Mouse (Mus musculus) gastrocnemius, postnatal 4 days (tissue): ENCODE measurements around the gene Abhd14a. TPM values are rescaled to one million over a fixed set of nuclear protein-coding genes. Genes with fewer than 3 reads are reported as not detected.

ENCODE experiments used
- DNase-seq, 2 experiments: peaks; one replicate each; pipeline ENCODE4 v3.0.0; 2021 to 2022; ENCODE audit warnings: low spot score in 2 of 2, mixed read lengths in 2 of 2
- total RNA-seq, 2 experiments: library from RNA; stranded (reverse); gene quantifications; 2 replicates each; pipeline ENCODE4 v1.2.3; 2021

Abhd14a gene
- total RNA-seq, 2 experiments from 2014 or later: 18.5 to 19.1 TPM

DNA sequence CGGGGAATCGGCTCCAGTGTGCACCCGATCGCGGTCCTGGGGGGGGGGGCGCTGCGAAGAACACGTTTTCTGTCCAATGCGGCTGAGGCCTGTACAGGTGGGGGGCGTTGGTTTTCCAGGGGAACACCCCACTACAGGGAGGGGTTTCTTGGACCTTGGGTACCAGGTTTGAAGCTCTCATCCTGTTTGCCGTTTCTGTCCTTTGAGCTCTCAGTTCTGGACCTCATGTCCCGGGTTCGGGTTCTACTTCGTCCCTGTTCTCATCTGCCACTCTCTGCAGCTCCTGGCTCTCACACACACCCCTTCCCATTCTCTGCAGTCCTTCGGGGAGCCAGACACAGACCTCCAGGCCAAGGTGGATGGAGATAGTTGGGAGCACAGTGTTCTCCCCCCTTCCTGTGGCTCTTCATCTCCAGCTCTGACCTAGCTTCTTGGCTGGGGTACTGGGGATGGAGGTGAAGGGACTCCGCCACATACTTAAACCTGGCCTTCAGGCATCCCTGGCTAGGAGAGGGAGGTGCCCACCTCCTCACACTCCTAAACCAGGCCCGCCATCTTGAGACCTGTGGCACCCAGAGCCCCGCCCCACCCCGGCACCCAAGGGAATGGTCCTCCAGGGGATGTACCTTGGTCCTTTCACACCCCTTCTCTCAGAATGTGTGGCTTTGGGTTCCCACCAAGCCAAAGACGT, 6.7 kb upstream of the Abhd14a start:
- DNase-seq: no peak

DNA sequence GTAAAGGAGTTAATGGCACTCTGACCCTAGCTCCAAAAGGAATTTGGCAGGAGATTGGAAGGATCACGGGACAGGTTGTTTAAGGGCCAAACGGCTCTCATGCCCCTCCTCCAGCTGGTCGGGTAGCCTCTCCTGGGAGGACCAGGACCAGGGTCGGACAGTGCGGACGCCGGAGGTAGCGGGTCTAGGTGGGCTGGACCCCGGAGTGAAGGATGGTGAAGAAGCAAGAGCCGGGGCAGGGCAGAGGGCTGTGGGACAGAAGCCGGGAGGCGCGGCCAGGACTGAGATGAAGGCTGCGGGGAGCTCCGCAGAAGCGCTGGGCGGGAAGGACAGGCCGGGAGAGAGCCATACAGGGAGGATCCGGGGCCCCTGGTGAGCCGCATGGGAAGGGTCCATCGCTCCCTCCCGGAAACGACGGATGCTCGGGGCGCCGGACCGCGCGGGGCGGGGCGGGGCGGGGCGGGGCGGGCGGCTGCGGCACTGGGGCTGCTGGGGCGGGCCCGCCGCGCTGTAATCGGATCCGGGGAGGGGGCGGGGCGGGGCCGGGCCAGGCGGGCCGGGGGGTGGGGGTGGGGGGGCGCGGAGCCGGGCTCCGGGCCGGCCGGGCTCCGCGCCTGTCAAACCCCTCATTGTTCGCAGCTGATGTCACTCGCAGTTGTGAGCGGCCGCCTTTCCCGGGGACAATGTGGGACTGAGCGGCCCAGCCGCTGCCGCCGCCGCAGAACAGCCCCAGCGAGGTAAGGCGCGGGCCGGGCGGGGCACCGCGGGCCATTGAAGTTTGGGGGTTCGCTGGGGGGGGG, 6.0 kb upstream of the Abhd14a start, which contains the start of gene Pcbp4:
Pcbp4 (plus strand) TSS at position 21 of the 800 bp plus-strand sequence.
- DNase-seq: peak in 1 of 2 experiments; percentile 73

DNA sequence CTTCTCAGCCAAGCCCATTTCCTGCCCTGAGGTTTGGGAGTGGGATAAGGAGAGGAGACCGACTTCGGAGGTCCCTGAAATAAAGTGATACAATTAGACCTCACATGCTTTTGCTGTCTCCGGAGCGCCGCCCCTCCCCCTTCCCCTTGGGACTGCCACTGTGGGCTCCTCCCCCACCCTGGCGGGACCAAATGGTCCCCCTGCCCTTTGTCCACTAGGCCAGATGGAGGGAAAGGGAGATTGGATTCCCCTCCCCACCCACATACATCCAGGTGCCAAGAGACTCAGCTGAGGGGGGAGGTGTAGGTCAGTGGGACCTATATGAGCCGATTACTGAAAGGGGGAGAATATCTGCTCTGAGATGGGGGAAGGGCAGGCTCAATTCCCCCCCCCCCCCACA, 5.3 kb upstream of the Abhd14a start:
- no peak for DNase-seq

DNA sequence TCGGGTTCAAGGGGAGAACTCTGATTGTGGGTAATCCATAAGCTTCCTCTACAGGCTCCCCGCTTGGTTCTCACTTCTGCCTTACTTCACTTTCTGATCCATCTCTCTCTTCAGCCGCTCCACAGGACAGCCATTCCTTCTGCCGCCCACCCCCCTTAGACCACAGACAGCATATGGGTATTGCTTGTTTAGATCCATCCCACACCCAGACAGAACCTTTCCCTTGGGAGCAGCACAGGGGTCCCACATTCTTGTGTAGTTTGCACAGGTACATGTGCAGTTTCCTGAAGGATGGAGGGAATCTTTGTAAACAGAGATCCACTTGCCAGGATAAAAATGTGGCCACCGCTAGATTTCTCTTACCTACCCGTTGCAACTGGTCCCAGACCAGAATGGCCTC, 4.9 kb upstream of the Abhd14a start:
- DNase-seq: no peak

DNA sequence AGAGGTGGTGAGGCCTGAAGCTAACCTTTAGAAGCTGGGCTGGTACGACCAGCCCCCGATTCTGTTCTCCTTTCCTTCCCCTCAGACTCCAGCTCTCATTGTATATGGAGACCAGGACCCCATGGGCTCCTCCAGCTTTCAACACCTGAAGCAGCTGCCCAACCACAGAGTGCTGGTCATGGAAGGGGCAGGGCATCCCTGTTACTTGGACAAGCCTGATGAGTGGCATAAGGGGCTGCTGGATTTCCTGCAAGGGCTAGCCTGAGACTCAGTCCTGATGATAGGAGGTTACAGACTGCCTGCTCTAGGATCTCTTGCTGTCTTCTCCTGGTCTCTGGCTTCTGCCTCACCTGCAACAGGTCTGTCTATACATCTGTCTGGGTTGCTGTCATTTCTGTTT, 4.4 kb upstream of the Abhd14a start:
- no peak for DNase-seq

DNA sequence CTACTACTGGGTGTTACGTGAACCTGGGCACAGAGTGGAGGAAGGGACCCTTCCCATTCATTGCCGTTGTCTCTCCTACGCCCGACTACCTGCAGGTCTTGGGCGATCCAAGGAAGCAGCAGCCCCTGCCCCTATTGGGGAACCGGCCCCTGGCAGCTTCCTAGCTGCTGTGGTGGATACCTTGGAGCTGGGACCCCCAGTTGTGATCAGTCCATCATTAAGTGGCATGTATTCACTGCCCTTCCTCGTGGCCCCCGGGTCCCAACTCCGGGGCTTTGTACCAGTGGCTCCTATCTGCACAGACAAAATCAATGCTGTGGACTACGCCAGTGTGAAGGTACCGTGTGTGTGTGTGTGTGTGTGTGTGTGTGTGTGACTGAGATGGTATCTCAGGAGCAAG, 3.8 kb upstream of the Abhd14a start:
- DNase-seq: no peak

DNA sequence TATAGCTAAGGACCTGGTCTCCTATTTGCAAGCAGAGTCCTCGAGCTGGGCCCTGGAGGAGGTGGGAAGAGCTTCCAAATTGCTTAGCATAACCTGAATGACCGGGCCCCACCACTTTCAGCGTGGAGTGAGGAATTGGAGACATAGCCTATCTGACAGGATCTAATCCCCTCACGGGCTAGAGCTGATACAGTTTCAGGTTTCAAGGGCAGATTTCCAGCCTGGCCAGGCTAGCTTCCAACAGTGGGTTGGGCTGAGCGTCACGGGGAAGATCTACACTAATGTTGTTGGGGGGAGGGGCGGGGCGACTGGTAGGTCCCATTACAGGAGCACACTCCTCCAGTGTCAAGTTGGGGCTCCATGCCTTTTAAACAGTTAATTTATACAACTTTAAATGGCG, 3.2 kb upstream of the Abhd14a start:
- DNase-seq: peak in 1 of 2 experiments; percentile 70

DNA sequence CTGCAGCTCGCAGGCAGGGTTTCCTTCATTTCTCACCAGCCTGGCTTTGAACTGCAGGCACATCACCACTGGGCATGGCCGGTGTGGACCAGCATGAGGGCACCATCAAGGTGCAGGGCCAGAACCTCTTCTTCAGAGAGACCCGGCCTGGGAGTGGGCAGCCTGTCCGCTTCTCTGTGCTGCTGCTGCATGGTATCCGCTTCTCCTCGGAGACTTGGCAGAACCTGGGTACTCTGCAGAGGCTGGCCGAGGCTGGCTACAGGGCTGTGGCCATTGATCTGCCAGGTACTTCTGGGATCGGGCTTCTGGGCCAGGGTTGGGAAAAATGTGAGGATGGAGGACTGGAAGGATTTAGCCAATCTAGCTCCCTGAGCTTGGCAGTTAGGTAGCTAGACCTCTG, 2.5 kb upstream of the Abhd14a start:
- peak in 1 of 2 experiments; percentile 19 for DNase-seq

DNA sequence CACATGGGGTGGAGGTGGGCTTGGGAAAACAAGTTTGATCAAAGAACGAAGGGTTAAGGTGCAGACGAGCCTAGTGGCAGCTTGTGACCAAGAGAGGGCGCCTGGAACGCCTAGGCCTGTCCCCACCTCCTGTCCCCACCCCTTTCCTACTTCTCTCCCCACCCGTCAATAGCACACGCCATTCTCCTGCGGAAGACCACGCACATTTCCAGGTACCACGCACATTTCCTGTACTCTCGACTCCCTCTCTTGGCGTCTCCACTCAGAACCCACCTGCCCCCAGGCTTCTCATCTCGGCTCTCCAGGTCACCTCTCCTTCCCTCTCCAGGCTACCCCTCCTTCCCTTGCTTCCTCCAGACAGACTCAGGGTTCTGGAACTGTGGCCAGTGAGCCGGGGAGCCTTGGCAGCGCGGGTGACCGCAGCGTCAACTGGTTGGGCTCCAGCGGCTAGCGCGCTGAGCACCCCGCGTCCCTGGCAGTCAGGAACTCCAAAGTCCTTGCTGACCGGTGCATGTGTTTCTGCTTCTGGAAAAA, 1.1 kb upstream of the Abhd14a start:
- peak; percentile 54 to 77 for DNase-seq

DNA sequence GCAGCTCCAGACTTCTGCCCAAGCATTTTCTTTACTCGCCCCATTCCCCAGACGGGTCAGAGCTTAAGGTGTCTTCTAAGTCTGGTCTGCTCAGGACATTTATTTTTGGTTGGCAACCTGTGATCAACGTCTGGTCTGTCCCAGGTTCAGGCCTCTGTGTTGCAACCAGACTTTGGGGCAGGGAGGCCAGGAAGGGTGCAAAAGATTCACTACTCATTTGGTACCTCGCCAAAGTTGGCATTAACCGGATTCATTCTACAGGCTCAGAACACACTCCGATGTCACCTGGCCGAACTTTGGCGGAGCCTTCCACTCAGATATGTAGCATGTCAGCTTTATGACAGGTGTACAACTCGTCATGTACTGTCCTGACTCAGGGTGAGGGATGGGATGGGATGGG, 473 bp upstream of the Abhd14a start:
- DNase-seq: peak in 1 of 2 experiments; percentile 25

DNA sequence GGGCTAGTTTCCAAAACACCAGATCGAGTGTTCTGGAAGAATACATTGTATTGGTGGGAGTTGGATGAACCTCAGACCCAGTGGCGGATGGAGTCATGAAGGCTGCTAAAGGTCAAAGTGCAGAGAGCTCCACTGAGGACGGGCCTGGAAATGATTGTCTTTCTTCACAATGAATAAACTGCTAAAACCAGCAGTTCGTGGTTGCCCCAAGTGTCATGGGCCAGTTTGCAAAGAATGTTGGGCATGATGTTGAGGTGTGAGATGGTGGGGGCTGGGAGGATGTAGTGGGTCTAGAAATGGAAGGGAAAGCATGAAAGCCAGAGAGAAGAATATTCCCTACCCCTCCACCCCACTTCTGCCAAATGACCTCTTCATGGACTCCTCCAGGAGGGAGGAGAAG, 2.6 kb downstream of the Abhd14a start:
- DNase-seq: no peak

DNA sequence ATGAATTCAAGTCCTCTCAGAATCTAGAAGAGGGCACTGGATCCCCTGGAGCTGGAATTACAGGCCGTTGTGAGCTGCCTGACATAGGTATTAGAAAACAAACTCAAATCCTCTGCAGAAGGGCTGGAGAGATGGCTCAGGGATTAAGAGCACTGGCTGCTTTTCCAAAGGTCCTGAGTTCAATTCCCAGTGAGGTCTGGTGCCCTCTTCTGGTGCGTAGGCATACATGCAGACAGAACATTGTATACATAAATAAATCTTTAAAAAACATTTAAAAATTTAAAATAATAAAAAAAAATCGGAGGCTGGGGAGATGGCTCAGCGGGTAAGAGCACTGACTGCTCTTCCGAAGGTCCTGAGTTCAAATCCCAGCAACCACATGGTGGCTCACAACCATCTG, 4.8 kb downstream of the Abhd14a start:
- no peak for DNase-seq

DNA sequence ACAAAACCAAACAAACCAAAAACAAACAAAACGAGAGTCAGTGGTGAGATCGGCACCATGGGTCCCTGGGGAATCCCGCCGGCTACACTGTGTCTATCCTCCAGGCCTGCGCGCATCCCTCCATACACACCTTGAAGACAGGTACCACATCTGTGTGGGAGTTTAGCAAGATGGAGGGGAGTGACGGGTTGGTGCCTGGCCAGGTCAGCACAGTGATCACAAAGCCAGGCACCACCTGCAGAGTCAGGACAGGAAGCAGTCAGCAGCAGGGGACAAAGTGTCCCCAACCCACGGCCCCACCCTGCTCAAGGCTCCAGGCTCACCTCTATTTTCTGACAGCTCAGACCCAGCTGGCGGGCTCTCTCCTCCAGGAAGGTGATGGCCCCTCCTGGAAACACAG, 10.9 kb downstream of the Abhd14a start:
- no peak for DNase-seq

DNA sequence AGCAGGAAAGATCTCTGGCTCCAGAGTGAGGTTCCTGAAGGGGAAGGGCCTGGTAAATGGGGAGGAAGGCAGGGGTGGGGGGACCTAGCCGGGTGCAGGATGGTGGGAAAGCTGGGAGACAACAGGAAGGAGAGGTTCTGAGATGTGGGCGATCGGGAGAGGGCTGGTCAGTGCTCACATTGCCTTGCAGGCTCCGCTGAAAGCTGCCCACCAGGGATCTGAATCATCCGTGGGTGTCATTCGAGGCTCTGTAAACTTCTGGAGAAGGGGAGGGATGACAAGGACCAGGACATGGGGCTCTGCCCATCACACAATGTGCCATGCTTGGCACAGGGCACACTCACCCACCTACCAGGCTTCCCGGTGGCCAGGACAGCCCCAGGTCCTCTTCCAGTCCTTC, 14.1 kb downstream of the Abhd14a start:
- DNase-seq: no peak

DNA sequence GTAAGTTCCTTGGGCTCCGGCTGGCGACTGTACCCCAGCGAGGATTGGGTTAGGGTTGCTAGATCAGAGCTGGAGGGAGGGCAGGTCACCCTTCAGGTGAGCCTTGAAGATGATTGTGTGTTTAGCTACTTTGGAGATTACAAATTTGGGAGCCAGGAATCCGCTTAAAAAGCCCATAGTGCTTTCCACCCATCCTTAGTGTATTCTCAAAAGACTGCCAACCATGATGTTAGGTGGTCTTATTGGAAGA, 17.5 kb downstream of the Abhd14a start:
- DNase-seq: no peak

DNA sequence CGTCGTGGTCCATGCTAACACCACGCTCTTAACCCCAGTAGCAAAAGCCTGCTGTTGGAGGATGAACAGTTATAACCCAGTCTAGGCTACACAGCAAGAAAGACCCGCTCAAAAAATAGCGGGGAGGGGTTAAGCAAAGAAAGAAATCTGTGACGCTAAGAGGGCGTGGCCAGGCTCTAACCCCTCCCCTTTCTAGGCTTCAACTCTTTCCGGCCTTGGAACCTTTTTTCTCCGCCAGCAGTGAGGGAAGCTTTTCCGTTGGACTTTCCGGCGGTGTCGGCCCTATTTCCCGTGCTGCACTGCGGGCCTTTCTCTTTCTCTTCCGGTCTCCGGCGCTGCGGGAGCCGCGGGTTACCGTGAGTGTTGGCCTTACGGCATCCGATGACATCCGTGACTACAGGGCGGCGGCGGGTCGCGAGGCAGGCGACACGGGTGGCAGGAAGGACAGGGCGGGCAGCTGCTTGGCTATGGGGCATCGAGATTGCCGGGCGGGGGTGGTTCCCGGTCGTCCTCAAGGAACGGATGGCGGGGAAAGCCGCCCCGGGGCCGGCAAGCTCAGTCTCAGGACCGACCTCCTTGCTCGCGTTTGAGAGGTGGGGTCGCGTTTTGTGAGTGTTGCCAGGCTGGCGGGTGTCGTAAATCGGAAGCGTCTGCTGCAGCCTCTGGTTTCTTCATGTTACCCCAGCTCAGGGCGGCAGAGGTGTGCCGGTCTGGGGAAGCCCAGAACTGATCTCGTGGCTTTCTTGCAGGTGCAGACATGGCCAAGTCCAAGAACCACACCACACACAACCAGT, 18.1 kb downstream of the Abhd14a start, which contains the start of gene Rpl29:
Rpl29 (plus strand) TSS at position 234 of the 794 bp plus-strand sequence.
- peak; percentile 81 to 94 for DNase-seq

DNA sequence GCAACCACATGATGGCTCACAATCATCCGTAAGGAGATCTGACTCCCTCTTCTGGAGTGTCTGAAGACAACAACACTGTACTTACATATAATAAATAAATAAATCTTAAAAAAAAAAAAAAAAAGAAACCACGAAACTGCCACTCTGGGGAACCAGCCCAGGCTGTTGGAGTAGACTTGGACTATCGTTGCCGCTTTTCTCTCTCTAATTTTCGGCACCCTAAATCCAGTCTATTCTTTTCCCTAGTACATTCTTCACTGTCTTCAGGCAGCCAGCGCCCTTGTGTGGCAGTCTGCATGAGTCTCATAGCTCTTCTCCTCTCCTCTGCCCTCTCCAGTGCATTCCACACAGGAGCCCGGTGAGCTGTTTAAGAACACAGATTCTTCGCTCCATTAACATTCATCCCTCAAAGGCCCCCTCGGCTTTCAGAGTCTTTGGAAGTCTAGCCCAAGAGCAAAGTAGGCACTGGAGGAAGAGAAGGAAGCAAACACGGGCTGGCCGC, 18.7 kb downstream of the Abhd14a start:
- no peak for DNase-seq

DNA sequence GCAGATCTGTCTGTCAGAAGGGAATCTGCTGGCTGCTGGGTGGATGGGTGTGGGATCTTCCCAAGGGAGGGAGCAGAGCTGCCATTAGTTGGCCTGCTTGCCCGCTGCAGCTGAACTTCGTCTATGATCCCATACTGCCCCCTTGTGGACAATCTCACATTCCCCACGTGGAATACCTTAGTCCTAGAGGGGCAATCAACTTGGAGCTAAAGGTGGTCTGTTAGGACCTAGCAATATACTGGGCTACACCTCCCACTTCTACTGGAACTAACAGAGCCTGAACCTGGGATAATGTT, 25.7 kb downstream of the Abhd14a start:
- peak; percentile 75 to 85 for DNase-seq

DNA sequence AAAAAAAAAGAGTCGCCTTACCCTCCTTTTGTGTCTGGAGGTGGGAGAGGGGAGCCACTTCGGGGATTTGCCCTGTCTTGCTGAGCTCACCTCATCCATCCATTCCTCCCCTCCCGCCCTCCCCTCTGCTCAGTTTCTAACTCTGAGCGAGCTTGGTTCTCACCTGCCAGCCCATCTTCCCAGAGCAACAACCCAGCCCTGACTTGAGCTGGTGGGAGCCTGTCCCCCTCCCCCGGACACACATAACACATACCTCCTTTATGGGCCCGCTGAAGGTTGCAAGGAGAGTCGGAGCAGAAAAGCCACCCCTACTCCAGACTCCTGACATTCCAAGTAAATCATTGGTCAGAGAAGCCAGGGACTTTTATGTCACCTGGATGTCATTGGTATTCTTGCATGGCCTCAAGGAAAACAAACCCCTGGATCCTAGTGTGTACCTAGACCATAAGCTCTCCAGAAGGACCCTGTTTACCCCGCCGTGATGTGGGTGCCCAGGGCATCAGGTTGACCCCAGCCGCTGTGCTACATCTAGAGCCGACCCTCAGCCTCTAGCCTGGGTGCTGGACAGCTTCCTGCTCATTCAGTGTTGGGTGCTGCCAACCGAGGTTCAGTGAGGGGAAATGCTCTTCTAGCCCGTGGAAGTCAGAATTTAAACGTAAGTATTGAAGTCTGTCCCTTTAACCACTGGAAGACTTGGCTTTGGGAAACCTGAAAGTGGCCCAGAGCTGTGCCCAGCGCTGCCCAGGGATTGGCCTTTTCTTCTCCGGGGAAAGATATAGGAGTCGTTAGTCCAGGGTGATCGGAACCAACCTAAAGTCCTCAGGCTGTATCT, 26.2 kb downstream of the Abhd14a start:
- no peak for DNase-seq

DNA sequence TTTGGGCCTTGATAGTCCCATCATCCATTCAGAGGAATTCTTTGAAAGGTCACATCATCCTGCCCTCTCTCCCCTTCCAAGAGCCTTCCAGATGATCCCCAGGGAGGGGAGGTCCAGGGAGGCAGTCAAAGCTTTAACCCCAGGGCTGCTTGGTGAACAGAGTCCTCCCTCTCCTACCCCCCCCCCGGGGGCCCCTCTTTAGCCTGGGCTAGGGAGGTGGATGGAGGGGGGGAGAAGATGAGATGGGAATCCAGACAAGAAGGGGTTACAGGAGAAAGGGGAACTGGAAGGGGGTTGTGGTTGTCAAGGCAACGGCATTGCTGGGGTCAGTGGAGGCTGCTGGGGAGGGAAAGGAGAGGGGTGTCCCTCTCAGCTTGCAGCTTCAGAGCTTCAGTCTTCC, 26.9 kb downstream of the Abhd14a start:
- no peak for DNase-seq
